Mouse (Mus musculus) ES-E14 (cell line): ENCODE results near the gene Cenpp.
A peak's percentile ranks its signal among the peaks of the same experiment; 100 is the strongest.

ENCODE experiments used
- CHD2 ChIP-seq: IDR thresholded peaks from 2 replicates; pipeline ENCODE4 v1.6.1; 2014; ENCODE audit warnings: mild to moderate bottlenecking, low read depth, low read length, inconsistent platforms
- HCFC1 ChIP-seq: IDR thresholded peaks from 2 replicates; pipeline ENCODE4 v1.6.1; 2012; ENCODE audit warnings: low read length, inconsistent platforms, borderline replicate concordance; ENCODE audit not compliant: insufficient read depth
- ZNF384 ChIP-seq: IDR thresholded peaks from 2 replicates; pipeline ENCODE4 v1.6.1; 2012; ENCODE audit warnings: low read depth, low read length, inconsistent platforms

DNA sequence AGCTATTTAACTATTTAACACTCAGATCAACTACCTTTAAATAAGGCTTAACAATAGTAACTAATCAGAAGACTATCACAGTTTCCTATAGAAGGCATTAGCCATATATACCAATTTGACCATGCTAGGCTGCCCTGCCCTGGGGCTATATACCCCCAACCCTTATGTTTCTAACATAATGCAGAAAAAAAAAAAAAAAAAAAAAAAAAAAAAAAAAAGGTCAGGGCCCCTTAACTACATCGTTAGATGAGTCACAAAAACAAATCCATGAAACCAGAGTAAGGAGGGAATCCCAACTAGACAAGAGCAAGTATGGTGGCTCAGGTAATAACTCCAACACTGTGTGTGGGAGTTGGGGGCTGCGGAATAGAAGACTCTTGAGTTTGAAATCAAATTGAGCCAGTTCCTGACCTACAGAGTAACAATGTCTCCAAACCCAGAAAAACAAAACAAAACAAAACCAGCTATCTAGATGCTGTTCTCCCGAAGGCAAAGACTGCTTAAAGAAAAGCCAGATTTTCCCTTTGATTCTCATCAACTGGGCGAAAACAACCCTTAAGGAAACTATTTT lies 719 bp downstream of the Cenpp start:
- TF ChIP-seq ZNF384 (peak; percentile 85), CHD2 (no peak), HCFC1 (no peak)
